Mouse (Mus musculus) layer of hippocampus, adult 2 months (tissue): Measurements from ENCODE around the gene Msln. TPM values are rescaled to one million over a fixed set of nuclear protein-coding genes. Genes with fewer than 3 reads are reported as not detected.

Experiments used
- DNase-seq, 2 experiments: peaks; one replicate each; pipeline ENCODE4 v3.0.0; 2022; ENCODE audit warnings: low spot score in 2 of 2
- H3K27ac ChIP-seq: fragments of 200-600 bp; 2 replicates; pipeline ENCODE4 v1.8.1; 2022
- H3K4me3 ChIP-seq: fragments of 200-600 bp; 2 replicates; pipeline ENCODE4 v1.8.1; 2022; ENCODE audit warnings: mild to moderate bottlenecking
- CTCF ChIP-seq: fragments of 200-600 bp; conservative IDR thresholded peaks from 2 replicates; pipeline ENCODE4 v1.8.1; 2022; ENCODE audit warnings: antibody characterized with exemption, mild to moderate bottlenecking, moderate library complexity
- long read RNA-seq, 2 experiments: library from polyadenylated mRNA; stranded (forward); transcript quantifications; one replicate each; pipeline ENCODE4 v2.0.0; 2021; ENCODE audit warnings: borderline mapping rate in 2 of 2
- total RNA-seq, 2 experiments: library from RNA; stranded (reverse); gene quantifications; 2 replicates each; pipeline ENCODE4 v1.2.3; 2021

The Msln gene
- under 1 TPM; 0.51 to 0.69 TPM for total RNA-seq
- long read RNA-seq, experiment 1 = 0 reads
- long read RNA-seq, experiment 2 = 0 reads

DNA sequence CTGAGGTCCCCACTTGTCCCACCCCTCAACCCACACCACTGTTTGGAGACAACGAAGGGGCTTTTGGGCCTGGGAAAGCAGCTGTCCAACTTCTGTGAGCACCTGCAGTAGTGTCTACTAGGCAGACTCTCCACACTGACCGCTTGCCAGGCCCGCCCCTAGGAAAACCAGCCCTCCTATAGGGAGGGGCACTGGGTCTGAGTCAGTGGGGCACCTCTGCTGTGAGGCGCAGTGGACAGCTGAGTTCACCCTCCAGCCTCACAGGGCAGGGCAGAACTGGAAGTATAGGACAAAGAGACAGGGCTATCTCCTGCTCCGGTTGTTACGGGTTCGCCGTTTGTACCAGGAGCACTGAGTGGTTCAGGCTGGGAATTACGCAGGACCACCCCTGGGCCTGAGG is at the start of gene Msln:
Gene Msln, minus strand, starts transcription at position 138 of the 400 bp plus-strand sequence.
- Histone ChIP-seq H3K27ac (no peak within 1 kb of the TSS), H3K4me3 (no peak within 1 kb of the TSS)
- DNase-seq = no peak
- TF ChIP-seq CTCF = no peak

DNA sequence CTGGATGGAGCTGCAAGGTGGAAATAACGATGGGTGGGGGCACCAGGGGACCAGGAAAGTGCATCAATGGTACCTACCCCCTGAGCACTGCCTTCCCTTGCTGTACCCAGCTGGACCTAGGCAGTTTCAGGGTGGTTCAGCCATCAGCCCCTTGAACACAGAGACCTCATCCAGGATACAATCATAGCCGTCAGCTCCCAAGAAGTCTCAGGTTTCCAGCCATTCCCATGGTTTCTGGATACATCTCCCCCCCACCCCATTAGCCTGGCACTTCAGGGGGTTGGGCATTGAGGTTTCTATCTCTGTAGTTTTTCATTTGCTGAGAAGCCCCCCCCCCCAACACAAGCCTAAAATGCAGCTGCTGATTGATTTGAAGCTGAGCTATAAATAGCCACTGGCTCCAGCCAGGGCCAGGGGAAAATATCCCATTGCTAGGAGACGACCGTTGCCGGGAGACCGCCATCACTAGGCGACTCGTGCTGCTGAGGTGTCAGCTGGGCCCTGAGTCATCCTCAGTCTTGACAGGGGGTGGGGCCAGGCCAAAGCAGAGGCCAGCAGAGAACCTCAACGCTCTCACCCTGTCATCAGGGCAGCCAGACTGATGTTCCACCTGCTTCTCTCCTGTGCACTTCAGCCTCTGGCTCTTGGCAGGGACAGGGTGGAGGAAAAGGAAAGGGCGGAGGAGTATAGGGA is 48.8 kb upstream of the Msln start:
- TF ChIP-seq CTCF = no peak
- Histone ChIP-seq H3K4me3 (peak overlapping the region; percentile 50), H3K27ac (peak overlapping the region; percentile 99)
- peak; percentile 86 to 94 for DNase-seq

DNA sequence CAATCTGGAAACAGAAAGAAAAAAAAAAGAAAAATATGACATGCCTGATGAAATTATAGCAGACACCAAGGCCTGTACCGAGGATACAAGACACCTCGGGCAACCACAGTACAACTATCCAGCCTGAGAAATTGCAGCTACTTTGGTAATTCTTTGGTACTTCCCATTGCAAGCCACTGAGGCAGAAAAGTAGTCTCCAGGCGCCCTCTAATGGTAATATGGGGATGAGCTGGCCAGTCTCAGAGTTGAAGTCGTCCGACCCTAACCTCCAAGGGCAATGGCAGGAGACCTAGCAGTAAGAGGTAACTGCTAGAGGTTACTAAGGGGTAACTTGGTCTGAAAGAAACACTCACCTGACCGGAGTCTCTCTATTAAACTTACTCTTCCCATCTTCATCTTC is 46.9 kb upstream of the Msln start:
- Histone ChIP-seq H3K4me3 (no peak overlapping the region), H3K27ac (peak overlapping the region; percentile 99)
- peak; percentile 95 for TF ChIP-seq CTCF
- peak; percentile 75 to 77 for DNase-seq

- Histone ChIP-seq H3K4me3 (peak within 1 kb of the TSS; percentile 64), H3K27ac (peak within 1 kb of the TSS; percentile 95)
- no peak for TF ChIP-seq CTCF
- peak; percentile 73 to 74 for DNase-seq
These were observed 42.8 kb upstream of the Msln start, which contains the start of gene Metrn for GRCm38 (mm10) chr17:25796951-25797369. Gene Metrn, minus strand, starts transcription at chr17:25797136.

DNA sequence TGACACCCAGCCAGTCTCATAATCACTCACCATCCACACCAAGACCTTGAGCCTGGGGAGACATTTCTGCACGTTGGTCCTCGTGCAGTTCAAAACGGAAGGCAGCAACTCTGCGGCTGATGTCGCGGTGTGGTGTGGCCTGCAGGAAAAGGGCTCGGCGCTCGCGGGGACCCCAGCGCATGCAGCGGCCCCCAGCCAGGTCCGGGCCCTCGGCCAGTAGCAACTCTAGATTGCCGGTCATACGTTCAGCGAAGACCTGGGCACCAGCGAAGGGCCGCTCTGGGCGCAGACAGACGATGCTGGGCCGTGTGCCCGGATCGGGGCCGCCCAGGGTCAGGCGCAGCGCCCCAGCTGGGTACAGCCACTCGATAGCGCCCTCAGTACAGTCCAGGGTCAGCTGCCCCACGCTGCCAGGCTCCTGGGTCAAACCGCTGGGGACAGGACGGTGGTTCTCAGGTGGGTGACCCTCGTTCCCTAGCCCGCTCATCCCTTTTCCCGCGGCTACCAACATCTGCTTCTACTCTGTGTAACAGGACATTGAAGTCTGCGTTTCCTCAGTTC is 42.1 kb upstream of the Msln start:
- Histone ChIP-seq H3K27ac (peak overlapping the region; percentile 95), H3K4me3 (peak overlapping the region; percentile 64)
- no peak for DNase-seq
- no peak for TF ChIP-seq CTCF

DNA sequence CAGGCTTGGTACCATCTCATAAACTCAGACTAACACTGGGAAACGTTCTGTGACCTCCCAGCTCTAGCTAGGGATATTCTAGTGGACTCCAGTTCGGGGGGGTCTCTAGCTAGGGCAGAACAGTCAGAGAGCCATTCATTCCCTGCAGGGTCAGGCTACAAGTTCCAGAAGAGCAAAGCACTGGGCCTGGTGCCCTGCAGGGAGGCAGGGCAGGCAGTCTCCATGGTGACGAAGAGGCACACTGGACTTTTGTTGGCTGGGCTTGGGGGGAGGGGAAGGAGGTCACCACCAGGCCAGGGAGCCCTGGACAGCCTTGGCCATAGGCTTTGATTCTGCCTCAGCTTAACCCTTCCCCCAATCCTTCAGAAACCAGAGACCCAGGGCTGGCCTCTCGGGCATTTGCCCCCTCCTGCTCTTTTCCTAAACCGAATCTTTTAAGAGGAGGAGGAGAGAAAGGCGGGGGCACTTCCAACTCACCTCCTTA is 41.5 kb upstream of the Msln start, which contains the start of gene AC134908.4:
Gene AC134908.4, minus strand, starts transcription at position 51 of the 484 bp plus-strand sequence.
- H3K27ac ChIP-seq = peak within 1 kb of the TSS; percentile 95
- peak; percentile 62 to 82 for DNase-seq
- H3K4me3 ChIP-seq = peak within 1 kb of the TSS; percentile 64
- no peak for TF ChIP-seq CTCF

DNA sequence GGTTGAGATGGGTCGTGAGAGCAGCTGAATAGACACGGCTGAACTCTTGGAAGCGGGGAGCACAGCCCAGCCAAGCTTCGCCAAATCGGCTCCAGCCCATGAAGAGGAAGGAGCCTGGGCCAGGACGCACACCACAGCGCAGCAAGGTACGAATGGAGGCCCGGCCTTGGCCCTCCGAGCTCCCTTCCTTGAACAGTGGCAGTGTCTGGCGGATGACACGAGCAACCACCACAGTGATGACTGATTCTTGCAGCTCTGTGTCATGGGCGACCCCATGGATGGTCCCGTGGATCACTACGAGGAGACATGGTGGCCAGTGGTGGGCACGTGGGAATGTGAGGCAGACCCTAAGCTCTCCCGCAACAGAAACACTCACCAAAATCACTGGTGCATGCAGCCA is 40.8 kb upstream of the Msln start:
- TF ChIP-seq CTCF = no peak
- Histone ChIP-seq H3K27ac (peak overlapping the region; percentile 95), H3K4me3 (peak overlapping the region; percentile 41)
- no peak for DNase-seq

DNA sequence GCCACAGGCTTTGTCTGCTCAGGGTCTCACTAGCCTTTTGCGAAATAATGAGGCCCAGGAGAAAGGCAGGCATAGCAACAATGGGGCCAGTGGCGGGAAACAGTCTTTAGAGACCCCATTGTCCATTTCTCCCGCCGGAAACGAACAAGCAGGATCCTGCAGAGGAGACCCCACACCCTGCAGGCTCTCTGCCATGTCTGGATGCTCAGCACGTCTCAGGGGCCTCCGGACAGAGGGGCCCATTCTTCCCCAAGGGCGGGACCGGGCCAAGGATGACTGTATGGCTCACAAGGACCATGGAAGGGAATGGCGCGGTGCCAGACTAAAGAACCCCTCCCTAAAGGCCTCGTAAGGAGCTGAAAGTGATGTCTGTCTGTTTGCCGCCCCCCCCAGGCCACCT is 40.0 kb upstream of the Msln start:
- no peak for DNase-seq
- Histone ChIP-seq H3K27ac (peak overlapping the region; percentile 95), H3K4me3 (no peak overlapping the region; the same call in 1 of the 2 replicates)
- TF ChIP-seq CTCF = no peak

GRCm38 (mm10) chr17:25792615-25793014 is 38.4 kb upstream of the Msln start, which contains the start of gene Fam173a:
Gene Fam173a, minus strand, starts transcription at chr17:25792901.
- peak in 1 of 2 experiments; percentile 62 for DNase-seq
- Histone ChIP-seq H3K27ac (peak within 1 kb of the TSS; percentile 95), H3K4me3 (peak within 1 kb of the TSS; percentile 88)
- no peak for TF ChIP-seq CTCF

DNA sequence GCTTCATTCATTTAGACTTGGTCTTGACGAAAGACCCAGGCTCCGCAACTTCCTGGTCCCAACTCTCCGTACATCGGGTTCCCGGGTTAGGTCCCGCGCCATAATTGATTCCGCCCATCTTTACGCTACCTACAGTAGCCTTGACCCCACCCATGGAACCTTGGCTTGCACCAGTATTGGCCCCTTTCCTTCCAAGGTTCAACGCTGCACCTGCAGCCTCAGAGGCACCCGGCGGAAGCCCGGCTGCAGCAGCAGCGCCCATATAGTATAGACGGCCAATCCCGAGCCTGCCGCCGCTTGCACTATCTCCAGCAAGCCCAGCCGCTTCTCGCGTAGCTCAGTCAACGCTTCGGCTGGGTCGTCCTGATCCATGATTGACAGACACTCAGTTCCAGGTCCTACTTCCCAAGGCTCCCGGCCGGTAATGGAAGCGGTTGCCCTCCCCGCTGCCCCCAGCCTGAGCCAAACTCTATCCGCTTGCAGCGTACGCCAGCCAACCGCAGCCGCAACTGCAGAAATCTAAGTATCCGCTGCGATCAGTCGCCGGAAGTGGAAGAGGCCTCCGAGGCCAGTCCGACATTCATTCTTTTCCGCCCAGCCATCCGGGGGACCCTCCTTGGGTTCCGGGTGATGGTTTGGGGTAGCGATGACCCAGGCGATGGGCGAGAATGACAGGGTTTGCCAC is 37.8 kb upstream of the Msln start:
- DNase-seq = peak; percentile 87 to 89
- peak overlapping the region; percentile 95 for H3K27ac ChIP-seq

DNA sequence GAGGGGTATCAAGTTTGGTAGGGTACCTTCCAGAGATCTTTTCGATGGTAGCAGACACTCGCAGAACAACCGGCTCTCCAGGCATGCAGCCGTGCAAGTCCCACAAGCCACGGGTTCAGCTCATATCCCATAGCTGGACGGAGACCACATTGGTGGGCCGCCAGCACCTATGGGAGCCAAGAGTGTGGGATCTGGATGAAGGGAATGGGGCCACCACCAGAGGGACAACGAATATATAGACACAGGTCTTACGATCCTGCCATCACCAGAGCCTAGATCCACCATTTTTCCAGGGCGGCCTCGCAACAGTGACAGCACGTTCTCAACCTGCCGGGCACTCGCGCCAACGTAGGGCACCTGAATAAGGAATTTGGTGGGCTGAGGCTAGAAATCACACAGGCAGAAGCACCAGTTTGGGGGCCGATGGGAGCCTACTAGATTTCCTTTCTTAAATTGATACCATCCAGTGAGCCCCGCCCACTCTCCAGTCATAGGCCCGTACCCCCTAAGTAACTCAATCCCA is 37.2 kb upstream of the Msln start:
- no peak for DNase-seq
- H3K27ac ChIP-seq = peak overlapping the region; percentile 95
- peak overlapping the region; percentile 88 for H3K4me3 ChIP-seq

More for the DNA sequence above, 37.8 kb upstream of the Msln start:
- no peak for TF ChIP-seq CTCF
- H3K4me3 ChIP-seq = peak overlapping the region; percentile 88

DNA sequence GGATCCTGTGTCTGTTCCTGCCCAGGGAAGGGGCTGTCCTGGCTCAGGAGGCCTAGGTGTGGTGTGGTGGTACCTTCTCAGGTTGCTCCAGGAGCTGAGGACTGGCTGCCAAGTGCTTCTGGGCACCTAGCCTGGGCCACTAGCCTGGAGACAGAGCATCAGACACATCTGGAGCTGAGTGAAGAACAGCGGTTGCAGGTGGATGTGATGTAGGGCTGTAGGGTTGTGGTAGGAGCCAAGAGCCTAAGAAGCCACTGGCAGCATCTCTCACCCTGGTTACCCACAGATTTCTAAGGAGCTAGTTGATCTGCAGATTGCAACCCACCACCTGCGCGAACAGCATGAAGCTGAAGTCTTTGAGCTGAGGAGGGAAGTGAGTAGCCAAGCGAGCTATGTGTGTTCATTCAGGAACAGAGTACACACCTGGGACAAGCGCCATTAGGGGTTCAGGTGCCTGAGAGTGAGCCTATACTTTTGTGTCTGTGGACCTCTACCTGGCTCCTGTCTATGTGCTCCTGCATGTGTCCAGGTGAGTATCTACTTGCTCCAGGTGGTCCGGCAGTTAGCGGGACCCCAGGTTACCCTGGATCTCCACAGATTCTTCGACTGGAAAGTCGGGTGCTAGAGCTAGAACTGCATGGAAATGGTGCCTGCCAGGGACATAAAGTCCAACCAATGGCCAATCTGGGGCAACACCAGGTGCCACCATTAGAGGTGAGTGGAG is 32.8 kb upstream of the Msln start:
- no peak overlapping the region for H3K27ac ChIP-seq
- no peak for TF ChIP-seq CTCF
- no peak for DNase-seq
- no peak overlapping the region for H3K4me3 ChIP-seq

More for the DNA sequence above, 37.2 kb upstream of the Msln start:
- TF ChIP-seq CTCF = peak; percentile 33
